Mouse (Mus musculus) intestine, postnatal 0 days (tissue): ENCODE results near the gene Eif2ak4. TPM values are rescaled to one million over a fixed set of nuclear protein-coding genes. Genes with fewer than 3 reads are reported as not detected.

Experiments used
- ATAC-seq: fragments of 200-750 bp; cut with Nextera tagmentation; 2 replicates; pipeline ENCODE4 v1.8.0; 2017; ENCODE audit warnings: mild to moderate bottlenecking, moderate TSS enrichment, moderate library complexity
- H3K27ac ChIP-seq: fragments of 300-500 bp; sonication (generic); 2 replicates; pipeline ENCODE4 v1.5.1; 2014; ENCODE audit warnings: mild to moderate bottlenecking, low read depth, low read length, moderate library complexity
- H3K27me3 ChIP-seq: fragments of 300-500 bp; sonication (generic); replicated peaks from 2 replicates; pipeline ENCODE4 v1.6.1; 2014; ENCODE audit warnings: low read length, mixed read lengths; ENCODE audit not compliant: control insufficient read depth, insufficient read depth
- H3K36me3 ChIP-seq: fragments of 300-500 bp; sonication (generic); 2 replicates; pipeline ENCODE4 v1.6.1; 2014; ENCODE audit warnings: mild to moderate bottlenecking, moderate library complexity; ENCODE audit not compliant: control insufficient read depth, insufficient read depth
- H3K4me1 ChIP-seq: fragments of 300-500 bp; sonication (generic); replicated peaks from 2 replicates; pipeline ENCODE4 v1.6.1; 2014; ENCODE audit warnings: antibody characterized with exemption, low read length, mixed read lengths; ENCODE audit not compliant: control insufficient read depth, insufficient read depth
- H3K4me2 ChIP-seq: fragments of 300-500 bp; sonication (generic); replicated peaks from 2 replicates; pipeline ENCODE4 v1.6.1; 2014; ENCODE audit warnings: low read depth, mild to moderate bottlenecking, moderate library complexity
- H3K4me3 ChIP-seq: fragments of 300-500 bp; sonication (generic); 2 replicates; pipeline ENCODE4 v1.5.1; 2014; ENCODE audit warnings: low read depth, low read length
- H3K9ac ChIP-seq: fragments of 300-500 bp; sonication (generic); 2 replicates; pipeline ENCODE4 v1.6.1; 2014; ENCODE audit warnings: mild to moderate bottlenecking, low read depth, low read length
- H3K9me3 ChIP-seq: fragments of 300-500 bp; sonication (generic); 2 replicates; pipeline ENCODE4 v1.6.1; 2016; ENCODE audit warnings: mixed run types; ENCODE audit not compliant: control insufficient read depth
- CTCF ChIP-seq: sonication (generic); IDR thresholded peaks from 2 replicates; pipeline ENCODE4 v1.5.1; 2016; ENCODE audit warnings: low read depth, mild to moderate bottlenecking, control low read depth, antibody characterized with exemption, moderate library complexity
- WGBS: fragments of 180-500 bp; shearing (Covaris S2); extraction: QIAGEN DNeasy Blood & Tissue Kit; methylation state at CpG from one replicate; pipeline ENCODE4 v1.1.7; 2014; 5-methylcytosine and 5-hydroxymethylcytosine counted together
- polyA plus RNA-seq: library from polyadenylated mRNA; unstranded; fragments of >200 nt; fragmentation: Nextera tagmentation; extraction: Ambion mirVana; gene quantifications from 2 replicates; pipeline ENCODE4 v1.2.1, GENCODE M21; 2015

Gene Eif2ak4
- polyA plus RNA-seq, 1 experiment from 2014 or later = 3.7 TPM

DNA sequence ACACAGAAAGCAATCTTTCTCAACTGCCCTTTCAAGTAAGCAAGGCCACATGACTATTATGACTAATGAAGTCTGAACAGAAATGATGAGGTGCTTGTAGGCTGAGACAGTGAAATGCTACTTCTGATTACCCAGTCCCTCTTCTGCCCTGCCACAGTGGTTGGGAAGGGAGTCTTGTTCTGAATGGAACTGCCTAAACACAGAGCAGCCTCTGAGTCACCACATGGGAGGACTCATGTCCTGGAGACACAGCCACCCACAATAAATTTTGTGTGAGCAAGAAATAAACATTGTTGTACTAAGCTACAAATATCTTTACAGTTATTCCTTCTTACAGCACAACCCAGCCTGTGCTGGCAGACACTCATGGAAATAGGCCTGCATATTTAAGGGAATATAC is 12.5 kb upstream of the Eif2ak4 start:
- Histone ChIP-seq H3K9ac (no peak overlapping the region), H3K27me3 (peaks cover 19% of the 10 kb centered on the region), H3K36me3 (no peaks in the 10 kb centered on the region; the same call in 1 of the 2 replicates), H3K4me3 (no peak overlapping the region), H3K27ac (no peak overlapping the region), H3K9me3 (no peaks in the 10 kb centered on the region), H3K4me1 (peaks cover 8% of the 10 kb centered on the region; the same call in 1 of the 2 replicates), H3K4me2 (no peak overlapping the region)
- no peak for ATAC-seq
- no peak for TF ChIP-seq CTCF

DNA sequence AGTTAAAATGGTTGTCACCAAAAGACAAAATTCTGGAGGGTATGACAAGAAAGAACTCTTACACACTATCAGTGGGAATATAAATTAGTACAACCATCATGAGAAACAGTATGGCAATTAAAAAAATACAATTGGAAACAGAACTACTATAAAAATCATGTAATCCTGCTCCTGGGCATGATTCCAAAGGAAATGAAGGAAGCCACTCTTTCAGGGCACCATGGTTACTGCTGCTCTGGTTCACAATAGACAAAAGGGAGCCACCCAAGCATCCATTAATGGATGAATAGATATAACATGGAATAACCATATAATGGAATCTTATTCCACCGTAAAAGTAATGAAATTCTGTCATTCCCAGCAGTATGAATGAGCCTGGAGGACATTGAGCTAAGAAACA is 8.7 kb upstream of the Eif2ak4 start:
- no peak for TF ChIP-seq CTCF
- Histone ChIP-seq H3K4me2 (no peak overlapping the region), H3K9ac (no peak overlapping the region), H3K27ac (no peak overlapping the region), H3K4me3 (no peak overlapping the region), H3K9me3 (no peaks in the 10 kb centered on the region), H3K36me3 (no peaks in the 10 kb centered on the region), H3K27me3 (no peaks in the 10 kb centered on the region), H3K4me1 (no peaks in the 10 kb centered on the region)
- 63% methylated on average over 1 of the region's 1 CpGs for WGBS
- ATAC-seq = no peak

DNA sequence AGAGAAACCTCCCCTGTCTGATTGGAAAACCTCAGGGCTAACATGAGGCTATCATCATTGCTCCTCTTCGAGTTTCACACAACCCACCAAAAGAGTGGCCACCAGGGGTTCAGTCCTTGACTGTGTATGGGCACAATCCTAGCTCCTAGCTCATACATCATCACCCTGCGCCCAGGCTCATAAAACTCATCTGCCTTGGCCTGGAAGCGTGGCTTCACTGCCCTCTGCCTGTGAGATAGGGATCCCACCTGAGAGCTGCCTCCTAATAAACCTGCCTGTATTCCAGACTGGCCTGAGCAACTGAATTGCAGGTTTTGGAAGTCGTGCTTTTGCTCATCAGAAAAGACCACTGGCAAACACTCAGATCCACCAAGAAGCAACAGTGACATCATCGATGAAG is 5.0 kb upstream of the Eif2ak4 start:
- H3K9me3 ChIP-seq = no peaks in the 10 kb centered on the region
- no peaks in the 10 kb centered on the region for H3K4me1 ChIP-seq
- H3K4me3 ChIP-seq = no peak overlapping the region
- no peaks in the 10 kb centered on the region for H3K27me3 ChIP-seq
- WGBS = 65% methylated on average over 5 of the region's 5 CpGs
- no peak overlapping the region for H3K27ac ChIP-seq
- no peaks in the 10 kb centered on the region for H3K36me3 ChIP-seq
- peak; percentile 36 for TF ChIP-seq CTCF
- no peak overlapping the region for H3K9ac ChIP-seq
- no peak for ATAC-seq
- no peak overlapping the region for H3K4me2 ChIP-seq

DNA sequence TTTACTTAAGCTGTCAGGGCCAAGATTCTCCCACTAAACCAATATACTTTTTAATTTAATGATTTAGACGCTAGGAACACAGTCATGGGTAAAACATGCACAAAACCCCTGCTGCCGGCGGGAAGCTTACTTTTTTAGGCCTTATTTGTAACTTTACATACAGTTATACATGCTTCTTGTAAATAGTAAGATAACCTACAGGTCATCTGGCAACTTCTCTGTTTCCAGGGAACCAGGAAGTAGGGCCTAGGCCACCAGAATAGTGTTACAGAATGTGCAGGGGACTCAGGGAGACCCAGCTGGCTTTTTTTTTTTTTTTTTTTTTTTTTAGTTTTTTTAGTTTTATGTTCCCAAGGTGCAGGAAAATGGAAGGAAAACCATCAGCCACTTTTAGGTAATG is 1.2 kb downstream of the Eif2ak4 start:
- H3K4me3 ChIP-seq = peak overlapping the region; percentile 86
- no peaks in the 10 kb centered on the region for H3K4me1 ChIP-seq
- H3K36me3 ChIP-seq = no peaks in the 10 kb centered on the region
- 18% methylated on average over 3 of the region's 3 CpGs for WGBS
- peak overlapping the region; percentile 83 for H3K4me2 ChIP-seq
- no peak overlapping the region for H3K27ac ChIP-seq
- no peaks in the 10 kb centered on the region for H3K27me3 ChIP-seq
- no peaks in the 10 kb centered on the region for H3K9me3 ChIP-seq
- TF ChIP-seq CTCF = no peak
- no peak for ATAC-seq
- no peak overlapping the region for H3K9ac ChIP-seq

DNA sequence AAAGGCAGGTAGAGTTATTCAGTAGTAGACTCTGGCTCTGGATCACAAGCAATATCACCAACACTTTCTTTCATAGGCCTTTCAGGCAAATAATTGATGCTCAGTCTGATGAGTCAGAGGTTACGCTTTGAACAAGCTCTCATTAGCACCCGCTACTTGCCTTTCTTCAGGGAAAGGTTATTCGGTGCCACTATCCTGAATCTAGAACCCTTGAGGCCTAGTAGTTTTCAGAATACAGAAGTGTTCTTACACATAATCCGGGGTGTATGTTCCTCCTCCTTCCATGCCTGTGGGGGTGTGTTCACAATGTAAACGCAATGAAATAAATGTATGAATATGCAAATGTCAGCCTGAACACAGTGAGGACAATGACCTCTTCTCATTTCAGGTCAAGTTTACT is 1.7 kb downstream of the Eif2ak4 start:
- Histone ChIP-seq H3K9ac (no peak overlapping the region), H3K4me3 (no peak overlapping the region)
- WGBS = 51% methylated on average over 5 of the region's 5 CpGs

DNA sequence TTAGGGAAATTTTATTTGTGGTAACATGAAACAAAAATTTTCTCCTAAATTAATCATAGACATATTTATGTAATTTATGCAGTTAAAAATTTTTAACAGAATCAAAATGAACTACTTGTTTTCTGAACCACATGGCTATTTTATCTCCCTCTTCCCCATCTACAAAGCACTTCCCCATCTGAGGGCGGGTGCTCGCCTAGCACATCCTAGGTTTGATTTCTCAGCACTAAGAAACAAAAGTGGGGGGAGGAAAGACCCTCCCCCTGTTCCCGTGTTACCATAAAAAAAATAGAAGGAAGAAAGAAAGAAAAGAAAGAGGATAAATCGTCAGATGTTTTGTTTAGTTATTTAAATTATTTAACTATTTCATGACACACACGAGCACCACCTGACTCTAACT is 2.8 kb downstream of the Eif2ak4 start:
- no peak for ATAC-seq
- H3K36me3 ChIP-seq = no peaks in the 10 kb centered on the region
- no peak for TF ChIP-seq CTCF
- H3K9ac ChIP-seq = no peak overlapping the region
- no peak overlapping the region for H3K4me2 ChIP-seq
- H3K4me1 ChIP-seq = no peaks in the 10 kb centered on the region
- H3K4me3 ChIP-seq = no peak overlapping the region
- H3K27ac ChIP-seq = no peak overlapping the region
- WGBS = 70% methylated on average over 5 of the region's 5 CpGs
- H3K27me3 ChIP-seq = no peaks in the 10 kb centered on the region
- no peaks in the 10 kb centered on the region for H3K9me3 ChIP-seq

More for the DNA sequence above, 1.7 kb downstream of the Eif2ak4 start:
- ATAC-seq = no peak
- H3K9me3 ChIP-seq = no peaks in the 10 kb centered on the region
- H3K36me3 ChIP-seq = no peaks in the 10 kb centered on the region
- H3K27ac ChIP-seq = no peak overlapping the region
- no peak for TF ChIP-seq CTCF
- no peaks in the 10 kb centered on the region for H3K27me3 ChIP-seq
- H3K4me2 ChIP-seq = no peak overlapping the region
- H3K4me1 ChIP-seq = no peaks in the 10 kb centered on the region

DNA sequence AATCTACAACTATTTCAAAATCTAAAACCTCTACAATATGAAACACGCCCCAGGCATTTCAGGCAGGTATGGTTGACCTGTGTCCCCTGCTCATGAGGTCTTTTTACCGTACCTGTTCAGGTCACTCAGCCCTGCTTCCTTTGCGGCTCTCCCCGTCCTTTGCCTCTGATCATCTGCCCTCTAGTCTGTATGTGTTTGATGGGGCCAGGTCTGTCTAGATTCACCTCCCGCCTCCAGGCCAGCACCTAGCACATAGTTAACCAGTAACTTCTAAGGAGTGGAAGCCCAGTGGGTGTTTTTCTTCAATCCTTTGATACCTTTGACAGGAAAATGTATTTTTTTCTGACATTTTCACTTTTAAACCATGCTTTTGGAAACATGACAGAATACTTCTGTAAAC is 11.3 kb downstream of the Eif2ak4 start:
- no peaks in the 10 kb centered on the region for H3K9me3 ChIP-seq
- H3K4me1 ChIP-seq = no peaks in the 10 kb centered on the region
- no peak overlapping the region for H3K27ac ChIP-seq
- no peak for TF ChIP-seq CTCF
- H3K4me2 ChIP-seq = no peak overlapping the region; the same call in 1 of the 2 replicates
- H3K36me3 ChIP-seq = no peaks in the 10 kb centered on the region
- H3K4me3 ChIP-seq = no peak overlapping the region
- H3K27me3 ChIP-seq = no peaks in the 10 kb centered on the region
- no peak overlapping the region for H3K9ac ChIP-seq
- ATAC-seq = 0 out of 2 replicates have a peak, but pooled peaks have one; percentile 25
- 49% methylated on average over 5 of the region's 5 CpGs for WGBS
